Mouse (Mus musculus) megakaryocyte, embryonic 14.5 days (primary cell): Measurements from ENCODE around the gene Erich6.

Experiments
- FLI1 ChIP-seq: IDR thresholded peaks from 2 replicates; pipeline ENCODE4 v1.6.1; 2012; ENCODE audit warnings: low read length, inconsistent platforms, mixed read lengths
- GATA1 ChIP-seq: IDR thresholded peaks from 3 replicates; pipeline ENCODE4 v1.6.1; 2012; ENCODE audit warnings: mixed read lengths, low read length, inconsistent platforms, borderline replicate concordance

DNA sequence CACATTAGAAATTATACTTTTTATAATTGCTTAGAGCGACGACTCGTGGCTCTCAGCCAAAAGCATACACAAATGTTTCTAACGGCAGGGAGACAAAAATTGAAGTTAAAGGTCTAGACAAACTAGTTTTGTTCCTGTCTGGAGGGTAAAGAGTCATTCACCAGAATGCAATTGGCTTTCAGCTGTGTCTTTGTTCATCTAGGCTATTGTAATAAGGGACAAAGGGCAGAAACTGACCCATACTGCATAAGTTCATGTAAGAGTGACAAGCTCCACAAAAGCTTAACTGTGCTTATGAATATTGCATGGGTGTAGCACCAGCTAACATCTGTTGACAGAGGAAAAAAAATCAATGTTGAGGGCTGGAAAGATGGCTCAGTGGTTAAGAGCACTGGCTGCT is 28.5 kb downstream of the Erich6 start:
- TF ChIP-seq GATA1 = no peak
- no peak for TF ChIP-seq FLI1
